Mouse (Mus musculus) lung, adult 2 months (tissue): ENCODE measurements around the gene Olfr224.

Experiments
- CTCF ChIP-seq: fragments of 200-500 bp; IDR thresholded peaks from 2 replicates; pipeline ENCODE4 v1.5.1; 2011; ENCODE audit warnings: mild to moderate bottlenecking, low read length, control low read depth; ENCODE audit not compliant: insufficient read depth
- POLR2A ChIP-seq: fragments of 200-500 bp; IDR thresholded peaks from 2 replicates; pipeline ENCODE4 v1.6.1; 2011; ENCODE audit warnings: low read depth, mild to moderate bottlenecking, control low read depth, low read length, borderline replicate concordance; ENCODE audit errors: extremely low read depth

DNA sequence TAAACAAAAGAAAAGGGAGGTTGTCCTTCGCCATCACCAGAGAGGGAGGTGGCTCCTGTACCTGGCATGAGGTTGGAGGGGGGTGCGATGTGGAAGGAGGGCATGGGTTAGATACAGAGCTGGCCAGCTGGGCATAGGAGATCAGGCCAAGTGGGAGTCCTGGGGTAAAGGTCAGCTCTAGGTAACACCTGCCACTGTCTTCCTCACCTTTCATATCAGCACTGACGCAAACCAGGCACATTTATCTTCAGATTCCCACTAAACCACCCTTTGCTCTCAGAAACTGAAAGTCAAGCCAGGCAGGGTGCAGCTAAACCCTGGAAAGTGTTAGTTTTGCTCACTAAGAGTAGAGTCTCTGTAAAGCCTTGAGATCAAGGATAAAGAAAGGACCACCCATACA lies 48.0 kb upstream of the Olfr224 start:
- no peak for TF ChIP-seq CTCF
- no peak for TF ChIP-seq POLR2A
